Mouse (Mus musculus) testis, adult 2 months (tissue): ENCODE data around the gene Eif2a. TPM values are rescaled to one million over a fixed set of nuclear protein-coding genes. Genes with fewer than 3 reads are reported as not detected.

Source experiments
- H3K27ac ChIP-seq: fragments of 200-500 bp; 2 replicates; pipeline ENCODE4 v1.5.1; 2012; ENCODE audit warnings: low read depth, low read length; ENCODE audit not compliant: control insufficient read depth, insufficient read depth
- H3K27me3 ChIP-seq: fragments of 200-500 bp; 2 replicates; pipeline ENCODE4 v1.6.1; 2012; ENCODE audit warnings: mild to moderate bottlenecking, low read length, moderate library complexity; ENCODE audit not compliant: control insufficient read depth, insufficient read depth
- H3K36me3 ChIP-seq: fragments of 200-500 bp; 2 replicates; pipeline ENCODE4 v1.6.1; 2012; ENCODE audit warnings: mild to moderate bottlenecking, low read length; ENCODE audit not compliant: control insufficient read depth, insufficient read depth
- H3K4me1 ChIP-seq: fragments of 200-500 bp; 2 replicates; pipeline ENCODE4 v1.6.1; 2012; ENCODE audit warnings: low read length; ENCODE audit not compliant: control insufficient read depth, insufficient read depth
- H3K4me3 ChIP-seq: fragments of 200-500 bp; 2 replicates; pipeline ENCODE4 v1.5.1; 2012; ENCODE audit warnings: low read depth, mild to moderate bottlenecking, low read length, moderate library complexity, mixed read lengths; ENCODE audit not compliant: control insufficient read depth
- CTCF ChIP-seq: fragments of 200-500 bp; IDR thresholded peaks from 2 replicates; pipeline ENCODE4 v1.5.1; 2012; ENCODE audit warnings: low read depth, mild to moderate bottlenecking, inconsistent platforms, low read length, moderate library complexity; ENCODE audit not compliant: control insufficient read depth, insufficient read depth, insufficient replicate concordance
- POLR2A ChIP-seq: fragments of 200-500 bp; IDR thresholded peaks from 2 replicates; pipeline ENCODE4 v1.6.1; 2012; ENCODE audit warnings: low read depth, mild to moderate bottlenecking, inconsistent platforms, low read length, moderate library complexity; ENCODE audit not compliant: control insufficient read depth
- polyA plus RNA-seq: library from polyadenylated mRNA; depleted of rRNA; stranded (reverse); fragments of >200 nt; gene quantifications from 2 replicates; pipeline ENCODE4 v1.2.3, GENCODE M21; 2012

The Eif2a gene
- polyA plus RNA-seq, 1 experiment, result 4.7 TPM

GRCm38 (mm10) chr3:58570821-58571220 is 45.2 kb downstream of the Eif2a start:
- H3K36me3 ChIP-seq, result no peaks in the 10 kb centered on the region
- H3K4me3 ChIP-seq, result no peak overlapping the region
- TF ChIP-seq POLR2A (no peak), CTCF (no peak)
- no peaks in the 10 kb centered on the region for H3K4me1 ChIP-seq
- no peak overlapping the region for H3K27ac ChIP-seq
- no peaks in the 10 kb centered on the region for H3K27me3 ChIP-seq

- no peaks in the 10 kb centered on the region; the same call in 1 of the 2 replicates for H3K36me3 ChIP-seq
- no peaks in the 10 kb centered on the region for H3K4me1 ChIP-seq
- H3K4me3 ChIP-seq, result peak within 1 kb of the TSS; percentile 90
- TF ChIP-seq POLR2A (peak; percentile 98), CTCF (0 out of 2 replicates have a peak, but pooled peaks have one; percentile 4)
- peak within 1 kb of the TSS; percentile 93 for H3K27ac ChIP-seq
- H3K27me3 ChIP-seq, result no peaks in the 10 kb centered on the region
Observed at GRCm38 (mm10) chr3:58576137-58577066, 50.8 kb downstream of the Eif2a start, which contains the start of gene Selenot. Selenot (plus strand) TSS chr3:58576636.

- Histone ChIP-seq H3K36me3 (no peaks in the 10 kb centered on the region; the same call in 1 of the 2 replicates), H3K27ac (peak overlapping the region; percentile 93), H3K4me1 (no peaks in the 10 kb centered on the region), H3K27me3 (no peaks in the 10 kb centered on the region), H3K4me3 (peak overlapping the region; percentile 90)
- TF ChIP-seq POLR2A (no peak), CTCF (no peak)
Observed at GRCm38 (mm10) chr3:58577067-58577503, 51.5 kb downstream of the Eif2a start.

GRCm38 (mm10) chr3:58577506-58578050 is 52.0 kb downstream of the Eif2a start:
- Histone ChIP-seq H3K36me3 (no peaks in the 10 kb centered on the region; the same call in 1 of the 2 replicates), H3K4me3 (no peak overlapping the region; the same call in 1 of the 2 replicates), H3K27ac (no peak overlapping the region; the same call in none of the 2 replicates), H3K27me3 (no peaks in the 10 kb centered on the region), H3K4me1 (no peaks in the 10 kb centered on the region)
- TF ChIP-seq POLR2A, result no peak
- no peak for TF ChIP-seq CTCF

- TF ChIP-seq CTCF, result no peak
Observed at GRCm38 (mm10) chr3:58581530-58581929, 55.9 kb downstream of the Eif2a start.

GRCm38 (mm10) chr3:58582297-58582696 is 56.7 kb downstream of the Eif2a start:
- H3K27ac ChIP-seq, result no peak overlapping the region
- no peaks in the 10 kb centered on the region; the same call in 1 of the 2 replicates for H3K36me3 ChIP-seq
- no peaks in the 10 kb centered on the region for H3K27me3 ChIP-seq
- H3K4me3 ChIP-seq, result no peak overlapping the region
- TF ChIP-seq POLR2A, result no peak
- no peak for TF ChIP-seq CTCF
- no peaks in the 10 kb centered on the region for H3K4me1 ChIP-seq

More at GRCm38 (mm10) chr3:58581530-58581929, 55.9 kb downstream of the Eif2a start:
- H3K4me3 ChIP-seq, result no peak overlapping the region
- no peaks in the 10 kb centered on the region for H3K4me1 ChIP-seq
- no peaks in the 10 kb centered on the region for H3K27me3 ChIP-seq
- no peaks in the 10 kb centered on the region; the same call in 1 of the 2 replicates for H3K36me3 ChIP-seq
- no peak overlapping the region for H3K27ac ChIP-seq
